9 mouse cellular contexts compared by ENCODE assay signal in the genomic region with DNA sequence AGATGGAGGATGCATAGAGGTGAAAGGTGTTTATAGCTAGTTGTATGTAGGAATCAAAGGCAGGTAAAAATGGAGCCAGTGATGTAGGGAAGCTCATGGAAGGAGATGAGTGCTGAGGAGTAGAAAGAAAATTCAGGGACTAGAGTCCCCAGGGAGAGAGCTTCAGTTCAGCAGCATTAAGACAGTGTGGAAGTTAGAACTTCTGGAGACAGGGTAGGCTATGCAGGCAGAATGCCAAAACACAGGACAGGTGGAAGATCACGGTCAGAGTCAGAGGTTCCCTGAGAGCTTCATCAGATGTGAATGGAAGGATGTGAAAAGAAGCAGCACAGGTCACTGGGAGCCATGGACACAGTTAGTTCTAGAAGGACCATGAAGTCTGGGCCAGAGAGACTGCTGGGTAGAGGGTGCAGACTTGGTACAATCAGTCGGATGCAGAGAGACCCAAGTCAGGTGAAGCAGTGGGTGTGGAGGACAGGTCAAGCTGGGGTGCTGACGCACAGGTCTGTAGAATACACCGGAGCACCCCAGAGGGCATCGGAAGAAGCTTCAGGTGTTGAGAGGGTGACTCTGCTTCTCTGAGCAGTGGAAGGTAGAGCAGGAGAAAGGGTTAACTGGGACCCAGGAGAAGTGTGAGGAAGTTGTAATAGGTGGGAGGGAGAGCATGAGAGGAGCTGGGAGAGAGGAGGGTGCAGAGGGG.
A peak's percentile ranks its signal among the peaks of the same experiment; 100 is the strongest.
DNase-seq lines count a peak whose midpoint lies in the region; ATAC-seq and TF ChIP-seq lines count a peak whose summit lies in the region.
"Had no signal": no experiment of that assay in that cellular context is flagged by ENCODE, and none has a peak within 500 bp of the region (broad histone marks: within the 10 kb centered on the region; RNA-seq: fewer than 3 reads in every experiment).

No protein-coding gene starts in this region.

- no peak overlapping the region for H3K4me2 ChIP-seq in hindbrain, embryonic 14.5 days (replicated peaks)

- no peak for ATAC-seq in megakaryocyte, adult 5-6 weeks (ENCODE audit: poor library complexity, severe bottlenecking)
- peak; percentile 60 for ATAC-seq in hindbrain, embryonic 14.5 days (ENCODE audit: low FRiP score)
- 0 out of 2 replicates have a peak, but pooled peaks have one; percentile 4 for ATAC-seq in neutrophil, adult 5-6 weeks (ENCODE audit: extremely low read depth, insufficient number of reproducible peaks, low FRiP score, poor library complexity, severe bottlenecking)

- H3K9me3 ChIP-seq in megakaryocyte, embryonic 14.5 days = no peaks in the 10 kb centered on the region
- H3K9me3 ChIP-seq in hindbrain, embryonic 14.5 days (ENCODE audit: control insufficient read depth, low read length) = no peaks in the 10 kb centered on the region

- H3K4me1 ChIP-seq in megakaryocyte, embryonic 14.5 days = peaks cover 8% of the 10 kb centered on the region
- no peaks in the 10 kb centered on the region for H3K4me1 ChIP-seq in hindbrain, embryonic 14.5 days (replicated peaks; ENCODE audit: control insufficient read depth, insufficient read depth, low read length)

- no peaks in the 10 kb centered on the region for H3K27me3 ChIP-seq in megakaryocyte, embryonic 14.5 days (replicated peaks)
- H3K27me3 ChIP-seq in hindbrain, embryonic 14.5 days (ENCODE audit: control insufficient read depth, insufficient read depth, low read length) = no peaks in the 10 kb centered on the region

- no peak overlapping the region for H3K4me3 ChIP-seq in gastrocnemius, adult 2 months
- peak overlapping the region; percentile 2 for H3K4me3 ChIP-seq in megakaryocyte, embryonic 14.5 days (replicated peaks)
- no peak overlapping the region for H3K4me3 ChIP-seq in hindbrain, embryonic 14.5 days (replicated peaks; ENCODE audit: low read length)

- 97% methylated on average over 5 of the region's 5 CpGs for WGBS in hindbrain, embryonic 14.5 days

- H3K27ac ChIP-seq in gastrocnemius, adult 2 months = no peak overlapping the region
- H3K27ac ChIP-seq in hindbrain, embryonic 14.5 days = no peak overlapping the region
- H3K27ac ChIP-seq: macrophage had no signal

- TF ChIP-seq CTCF in gastrocnemius, adult 2 months (IDR thresholded peaks at IDR 0.05) = no peak

- peak; percentile 19 for DNase-seq in gastrocnemius, adult 2 months
- no peak for DNase-seq in gastrocnemius, postnatal 14 days
- no peak for DNase-seq in hindbrain, embryonic 14.5 days (ENCODE audit: low spot score)
- no peak for DNase-seq in urinary bladder, postnatal 14 days (ENCODE audit: low spot score)
- no peak for DNase-seq in thymus, postnatal 14 days

- intact Hi-C loops in gastrocnemius, adult 2 months (cut with DNase I) = no loop called here
- intact Hi-C loops in gastrocnemius, postnatal 14 days (cut with DNase I; ENCODE audit: low total_unique reads) = no loop called here

- H3K36me3 ChIP-seq in megakaryocyte, embryonic 14.5 days (replicated peaks; ENCODE audit: low read length) = peaks cover 57% of the 10 kb centered on the region
- H3K36me3 ChIP-seq in hindbrain, embryonic 14.5 days (replicated peaks; ENCODE audit: control insufficient read depth, insufficient read depth) = peaks cover 37% of the 10 kb centered on the region

- no peak overlapping the region for H3K9ac ChIP-seq in hindbrain, embryonic 14.5 days
